In genomic region chr2:125896355-125896754, GRCm38 (mm10) we compare ENCODE assay signal across 16 mouse cellular contexts. TPM values are rescaled to one million over a fixed set of nuclear protein-coding genes. Genes with fewer than 3 reads are reported as not detected.
A peak's percentile ranks its signal among the peaks of the same experiment; 100 is the strongest.
DNase-seq lines count a peak whose midpoint lies in the region; TF ChIP-seq lines count a peak whose summit lies in the region.
"Had no signal": no experiment of that assay in that cellular context is flagged by ENCODE, and none has a peak within 500 bp of the region (broad histone marks: within the 10 kb centered on the region; RNA-seq: fewer than 3 reads in every experiment).

No protein-coding gene starts in this region.

- in situ Hi-C loops in CH12.LX (cut with MboI; ENCODE audit: low pct_ligation_motif_present, low pct_unique_long_range_greater_than_20kb, low sequenced_read_pairs): loop anchor here (25.0 kb wide), 2 partner anchors 141 to 466 kb away; partner anchors contain the start of gene Fgf7

- TF ChIP-seq CTCF in CH12.LX (conservative IDR thresholded peaks at IDR 0.05 in 1 of 2, IDR thresholded peaks at IDR 0.05 in 1 of 2; ENCODE audit: low read depth in 2 of 2, low read length in 2 of 2): no peak

- no peak overlapping the region for H3K9ac ChIP-seq in CH12.LX (ENCODE audit: insufficient read depth, low read depth)

- peaks cover 0 to 21% of the 10 kb centered on the region in 2 experiments; a peak in 2 of 4 replicates for H3K4me1 ChIP-seq in CH12.LX (ENCODE audit: control insufficient read depth in 1 of 2, insufficient read depth in 2 of 2)

- H3K9me3 ChIP-seq in CH12.LX (replicated peaks; ENCODE audit: low read length): no peaks in the 10 kb centered on the region
- H3K9me3 ChIP-seq: G1E had no signal

- peaks cover 15 to 61% of the 10 kb centered on the region in 2 experiments for H3K36me3 ChIP-seq in CH12.LX (replicated peaks in 1 of 2; ENCODE audit: control insufficient read depth in 1 of 2, insufficient read depth in 1 of 2, low read length in 1 of 2)

- no peaks in the 10 kb centered on the region for H3K27me3 ChIP-seq in CH12.LX (replicated peaks)
- H3K27me3 ChIP-seq: Patski had no signal

- no peak overlapping the region for H3K4me3 ChIP-seq in CH12.LX (replicated peaks in 1 of 3; ENCODE audit: low read depth in 2 of 3, low read length in 2 of 3, poor library complexity in 1 of 3)

- no peak overlapping the region for H3K4me2 ChIP-seq in CH12.LX (ENCODE audit: insufficient read depth, low read depth, poor library complexity, severe bottlenecking)

- TF ChIP-seq EP300 in CH12.LX (IDR thresholded peaks at IDR 0.05; ENCODE audit: low read length): peak; percentile 74

- DNase-seq in CH12.LX (ENCODE audit: extremely low read depth): peak; percentile 31
- no peak for DNase-seq in layer of hippocampus, adult 9-11 months
- DNase-seq: adrenal gland, adult 2 months; adrenal gland, adult 8-10 months; adrenal gland, postnatal 10 days; adrenal gland, postnatal 14 days; adrenal gland, postnatal 25 days; adrenal gland, postnatal 36 days; B cell, adult 2 months; cerebellum, adult 11 months; cerebellum, adult 11-12 months; cerebellum, adult 18-20 months; cerebellum, adult 2 months; cerebellum, adult 8-10 months had no signal

- no peaks in the 10 kb centered on the region for H3K79me2 ChIP-seq in CH12.LX (replicated peaks; ENCODE audit: control insufficient read depth, extremely low read depth, insufficient read depth, poor library complexity, severe bottlenecking)

- no peak overlapping the region for H3K27ac ChIP-seq in CH12.LX (ENCODE audit: insufficient read depth, low read depth)

- TF ChIP-seq RAD21 in CH12.LX (IDR thresholded peaks at IDR 0.05; ENCODE audit: low read depth, low read length): no peak

- dilution Hi-C loops in CH12.LX (cut with MboI; ENCODE audit: extremely low pct_ligation_motif_present, extremely low pct_unique_long_range_greater_than_20kb, low sequenced_read_pairs): no loop called here

- TF ChIP-seq POLR2A in CH12.LX (IDR thresholded peaks at IDR 0.05; ENCODE audit: low read depth, low read length): no peak

TF ChIP-seq in CH12.LX, 34 proteins besides CTCF, POLR2A, EP300 and RAD21:
- TF ChIP-seq CHD2 (IDR thresholded peaks at IDR 0.05; ENCODE audit: low read length) (no peak), IRF4 (IDR thresholded peaks at IDR 0.05; ENCODE audit: low read depth, low read length) (peak; percentile 75; the same call in 1 of the 2 replicates), ZC3H11A (IDR thresholded peaks at IDR 0.05; ENCODE audit: low read depth, low read length) (no peak), ETS1 (conservative IDR thresholded peaks at IDR 0.05; ENCODE audit: low read depth, low read length) (no peak), JUND (conservative IDR thresholded peaks at IDR 0.05; ENCODE audit: low read depth, low read length) (peak; percentile 57; the same call in 1 of the 2 replicates), HCFC1 (IDR thresholded peaks at IDR 0.05; ENCODE audit: low read depth, low read length) (no peak), TBP (conservative IDR thresholded peaks at IDR 0.05; ENCODE audit: low read depth, low read length) (no peak), NELFE (IDR thresholded peaks at IDR 0.05; ENCODE audit: low read depth, low read length) (no peak), JUN (IDR thresholded peaks at IDR 0.05; ENCODE audit: insufficient read depth, low read depth, low read length) (peak; percentile 25; the same call in 1 of the 2 replicates), GABPA (IDR thresholded peaks at IDR 0.05; ENCODE audit: insufficient replicate concordance, low read depth, low read length) (no peak), ZMIZ1 (IDR thresholded peaks at IDR 0.05; ENCODE audit: low read depth, low read length) (no peak), ZNF384 (IDR thresholded peaks at IDR 0.05; ENCODE audit: low read depth, low read length) (no peak), MEF2A (IDR thresholded peaks at IDR 0.05; ENCODE audit: borderline replicate concordance, low read depth, low read length) (0 out of 2 replicates have a peak, but pooled peaks have one; percentile 33), TCF12 (IDR thresholded peaks at IDR 0.05; ENCODE audit: low read depth, low read length) (no peak), MAX (IDR thresholded peaks at IDR 0.05; ENCODE audit: low read length) (no peak), ZKSCAN1 (IDR thresholded peaks at IDR 0.05; ENCODE audit: borderline replicate concordance, low read depth, low read length) (no peak), KAT2A (IDR thresholded peaks at IDR 0.05; ENCODE audit: insufficient replicate concordance, low read length) (no peak)

RNA-seq across cellular contexts. Expression of gene Cops2, which starts 37.4 kb away (rescaled TPM):
- 63.5 and 68.6 TPM in 2 replicates for total RNA-seq in CH12.LX (2012; rRNA removed)
- 313 and 408 TPM in 2 replicates for total RNA-seq in CH12.LX (2014; rRNA removed)
- 124 and 145 TPM in 2 replicates for polyA plus RNA-seq in CH12.LX (2012; ENCODE audit: insufficient read length, low read depth)

RNA-seq across cellular contexts. Expression of gene Galk2, which starts 37.4 kb away (rescaled TPM):
- total RNA-seq in CH12.LX (2012; rRNA removed) (40.2 and 41.8 TPM in 2 replicates), CH12.LX (2014; rRNA removed) (59.9 and 63.3 TPM in 2 replicates)
- 36.7 and 40.4 TPM in 2 replicates for polyA plus RNA-seq in CH12.LX (2012; ENCODE audit: insufficient read length, low read depth)
